Mouse (Mus musculus): ENCODE measurements at regions not wholly inside any gene's neighbourhood (a gene's known extent, or its start where the extent isn't known, plus 50 kb on each side); places are given as distances from the start of the nearest gene placed in this dataset.

GRCm38 (mm10) chrX:105346420-105346819 lies 153.2 kb upstream of the Cypt2 start:
- DNase-seq (ENCODE audit: low read depth, low spot score) = no peak

- no peak for DNase-seq (ENCODE audit: low read depth, low spot score)
Measured at GRCm38 (mm10) chrX:105366284-105366683, 133.3 kb upstream of the Cypt2 start.

DNA sequence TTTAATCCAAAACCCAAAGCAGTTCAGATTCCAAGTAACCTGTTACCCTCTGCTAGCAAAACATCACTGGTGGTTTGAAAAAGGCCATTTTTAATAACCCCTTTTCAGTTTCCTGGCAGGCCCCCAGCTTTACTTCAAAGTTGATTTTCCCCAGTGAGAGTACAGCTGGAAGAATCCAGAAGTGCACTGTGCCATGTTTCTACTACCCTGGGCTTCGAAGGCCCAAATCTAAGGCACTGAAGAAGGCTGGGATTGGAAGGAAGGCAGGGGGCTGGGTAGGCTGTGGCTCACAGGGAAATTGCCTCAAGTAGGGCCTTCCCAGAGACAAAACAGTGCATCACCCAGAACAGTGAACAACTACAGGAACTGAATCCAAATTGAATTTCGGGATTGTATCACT lies 131.6 kb upstream of the Cypt2 start:
- DNase-seq (ENCODE audit: low read depth, low spot score) = no peak

- no peak for DNase-seq (ENCODE audit: low read depth, low spot score)
Measured at GRCm38 (mm10) chrX:105390506-105390905, 109.1 kb upstream of the Cypt2 start.

- no peak for DNase-seq (ENCODE audit: low read depth, low spot score)
Measured at GRCm38 (mm10) chrX:105391029-105391428, 108.5 kb upstream of the Cypt2 start.

DNA sequence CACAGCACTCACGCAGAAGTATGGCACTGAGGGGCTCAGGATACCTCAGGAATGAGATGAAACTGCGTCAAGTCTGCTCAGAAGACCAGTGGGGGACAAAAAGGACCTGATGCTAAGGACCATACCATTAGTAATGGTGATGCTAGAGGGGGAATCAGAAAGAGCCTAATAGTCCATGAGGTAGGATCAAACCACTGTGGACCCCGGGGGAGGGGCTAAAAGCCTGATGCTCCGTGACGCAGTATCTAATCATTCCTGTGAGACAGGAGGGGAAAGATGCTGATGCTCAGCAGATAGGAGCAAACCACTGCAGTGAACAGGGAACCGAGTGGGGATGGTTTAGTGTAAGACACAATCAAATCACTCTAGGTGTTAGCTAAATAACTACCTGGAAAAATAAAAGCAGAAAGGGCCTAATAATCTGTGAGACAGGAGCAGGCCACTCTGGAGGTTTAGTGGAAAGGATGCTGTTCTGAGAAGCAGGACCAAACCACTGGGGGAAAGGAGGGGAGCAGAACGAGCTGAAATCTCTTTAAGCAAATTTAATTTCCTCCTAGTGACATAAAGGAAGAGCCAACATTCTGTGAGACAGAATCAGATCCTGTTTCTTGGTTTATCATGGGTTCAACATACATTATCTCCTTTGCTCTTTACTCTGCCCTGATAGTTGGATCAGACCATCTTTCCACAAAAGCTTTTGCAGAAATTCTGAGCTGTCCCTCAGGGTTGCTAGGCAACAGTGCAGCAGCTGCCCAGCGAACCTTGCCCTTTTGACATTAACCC lies 107.7 kb upstream of the Cypt2 start:
- DNase-seq (ENCODE audit: low read depth, low spot score) = peak; percentile 39

DNA sequence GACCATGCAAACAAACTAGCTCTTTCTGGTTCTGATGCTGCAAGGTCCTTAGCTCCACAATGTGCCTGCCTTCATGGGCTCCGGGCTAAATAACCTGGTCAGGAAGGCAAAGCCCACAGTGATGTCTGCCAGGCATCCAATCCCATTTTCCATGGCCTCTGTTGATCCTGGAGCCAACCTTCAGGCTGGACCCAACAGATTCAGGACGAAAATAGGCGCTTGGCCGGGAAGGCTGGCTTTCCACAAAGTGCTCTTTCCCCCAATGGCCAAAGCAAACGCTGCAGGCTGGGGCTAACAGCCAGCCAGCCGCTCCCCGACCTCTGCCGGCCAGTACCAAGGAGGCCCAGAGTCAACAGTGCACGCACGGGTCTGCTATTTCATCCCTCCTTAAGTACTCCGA lies 106.3 kb upstream of the Cypt2 start:
- DNase-seq (ENCODE audit: low read depth, low spot score) = no peak

- no peak for DNase-seq (ENCODE audit: low read depth, low spot score)
Measured at GRCm38 (mm10) chrX:105413351-105413750, 86.2 kb upstream of the Cypt2 start.

- no peak for DNase-seq (ENCODE audit: low read depth, low spot score)
Measured at GRCm38 (mm10) chrX:105420976-105421375, 78.6 kb upstream of the Cypt2 start.
